Mouse (Mus musculus): ENCODE data around the gene Lrp2bp. TPM values are rescaled to one million over a fixed set of nuclear protein-coding genes. Genes with fewer than 3 reads are reported as not detected.
A peak's percentile ranks its signal among the peaks of the same experiment; 100 is the strongest.

Gene Lrp2bp
- polyA plus RNA-seq, 1 experiment from 2014 or later = 0.28 TPM

- WGBS = 72% methylated on average over 3 of the region's 3 CpGs
- no peak overlapping the region for H3K4me2 ChIP-seq (ENCODE audit: low read depth, low read length)
- H3K27me3 ChIP-seq (ENCODE audit: control insufficient read depth, insufficient read depth, low read length) = no peaks in the 10 kb centered on the region
- no peak overlapping the region for H3K27ac ChIP-seq (replicated peaks; ENCODE audit: low read depth, low read length)
- no peaks in the 10 kb centered on the region for H3K9me3 ChIP-seq (replicated peaks; ENCODE audit: control insufficient read depth, low read length)
- H3K4me3 ChIP-seq (ENCODE audit: low read depth, low read length) = no peak overlapping the region
- no peak for DNase-seq (ENCODE audit: low spot score)
- H3K36me3 ChIP-seq (replicated peaks; ENCODE audit: control insufficient read depth, insufficient read depth, low read depth, low read length) = no peaks in the 10 kb centered on the region
- no peak for ATAC-seq (replicated peaks; ENCODE audit: insufficient number of reproducible peaks, low FRiP score, low TSS enrichment, low read depth)
- H3K4me1 ChIP-seq (ENCODE audit: control insufficient read depth, insufficient read depth, low read length) = peaks cover 4% of the 10 kb centered on the region; the same call in 1 of the 2 replicates
- no peak overlapping the region for H3K9ac ChIP-seq (replicated peaks; ENCODE audit: low read length)
Observed at GRCm38 (mm10) chr8:46007050-46007672, 8.1 kb downstream of the Lrp2bp start.

GRCm38 (mm10) chr8:46010306-46010705, 11.2 kb downstream of the Lrp2bp start:
- Histone ChIP-seq H3K27me3 (ENCODE audit: control insufficient read depth, insufficient read depth, low read length) (no peaks in the 10 kb centered on the region), H3K4me1 (ENCODE audit: control insufficient read depth, insufficient read depth, low read length) (peaks cover 4% of the 10 kb centered on the region; the same call in 1 of the 2 replicates), H3K9ac (replicated peaks; ENCODE audit: low read length) (no peak overlapping the region), H3K4me2 (ENCODE audit: low read depth, low read length) (peak overlapping the region; percentile 30; the same call in 1 of the 2 replicates), H3K27ac (replicated peaks; ENCODE audit: low read depth, low read length) (no peak overlapping the region), H3K9me3 (replicated peaks; ENCODE audit: control insufficient read depth, low read length) (no peaks in the 10 kb centered on the region), H3K4me3 (ENCODE audit: low read depth, low read length) (no peak overlapping the region), H3K36me3 (replicated peaks; ENCODE audit: control insufficient read depth, insufficient read depth, low read depth, low read length) (no peaks in the 10 kb centered on the region)
- ATAC-seq (replicated peaks; ENCODE audit: insufficient number of reproducible peaks, low FRiP score, low TSS enrichment, low read depth) = no peak
- DNase-seq (ENCODE audit: low spot score) = no peak
- 51% methylated on average over 2 of the region's 2 CpGs for WGBS

- ATAC-seq (replicated peaks; ENCODE audit: insufficient number of reproducible peaks, low FRiP score, low TSS enrichment, low read depth) (no peak), DNase-seq (ENCODE audit: low spot score) (peak; percentile 66)
- H3K27ac ChIP-seq (replicated peaks; ENCODE audit: low read depth, low read length) = no peak overlapping the region
- no peaks in the 10 kb centered on the region for H3K27me3 ChIP-seq (ENCODE audit: control insufficient read depth, insufficient read depth, low read length)
- H3K4me2 ChIP-seq (ENCODE audit: low read depth, low read length) = peak overlapping the region; percentile 30; the same call in 1 of the 2 replicates
- WGBS = 12% methylated on average over 17 of the region's 17 CpGs
- H3K4me1 ChIP-seq (ENCODE audit: control insufficient read depth, insufficient read depth, low read length) = peaks cover 4% of the 10 kb centered on the region; the same call in 1 of the 2 replicates
- no peak overlapping the region for H3K4me3 ChIP-seq (ENCODE audit: low read depth, low read length)
- no peaks in the 10 kb centered on the region for H3K9me3 ChIP-seq (replicated peaks; ENCODE audit: control insufficient read depth, low read length)
- no peak overlapping the region for H3K9ac ChIP-seq (replicated peaks; ENCODE audit: low read length)
- H3K36me3 ChIP-seq (replicated peaks; ENCODE audit: control insufficient read depth, insufficient read depth, low read depth, low read length) = no peaks in the 10 kb centered on the region
Observed at GRCm38 (mm10) chr8:46010746-46011680, 11.9 kb downstream of the Lrp2bp start.

GRCm38 (mm10) chr8:46022203-46022602, 23.1 kb downstream of the Lrp2bp start:
- Histone ChIP-seq H3K4me3 (ENCODE audit: low read depth, low read length) (no peak overlapping the region), H3K4me1 (ENCODE audit: control insufficient read depth, insufficient read depth, low read length) (no peaks in the 10 kb centered on the region), H3K9me3 (replicated peaks; ENCODE audit: control insufficient read depth, low read length) (no peaks in the 10 kb centered on the region), H3K4me2 (ENCODE audit: low read depth, low read length) (no peak overlapping the region), H3K9ac (replicated peaks; ENCODE audit: low read length) (no peak overlapping the region), H3K27ac (replicated peaks; ENCODE audit: low read depth, low read length) (no peak overlapping the region), H3K27me3 (ENCODE audit: control insufficient read depth, insufficient read depth, low read length) (no peaks in the 10 kb centered on the region), H3K36me3 (replicated peaks; ENCODE audit: control insufficient read depth, insufficient read depth, low read depth, low read length) (no peaks in the 10 kb centered on the region)
- WGBS = 88% methylated on average over 9 of the region's 9 CpGs
- ATAC-seq (replicated peaks; ENCODE audit: insufficient number of reproducible peaks, low FRiP score, low TSS enrichment, low read depth) (no peak), DNase-seq (ENCODE audit: low spot score) (no peak)

GRCm38 (mm10) chr8:46022758-46023157, 23.7 kb downstream of the Lrp2bp start:
- 88% methylated on average over 9 of the region's 9 CpGs for whole genome bisulfite sequencing

GRCm38 (mm10) chr8:46024392-46024791, 25.3 kb downstream of the Lrp2bp start:
- no peaks in the 10 kb centered on the region for H3K4me1 ChIP-seq (ENCODE audit: control insufficient read depth, insufficient read depth, low read length)
- H3K27me3 ChIP-seq (ENCODE audit: control insufficient read depth, insufficient read depth, low read length) = no peaks in the 10 kb centered on the region
- no peak overlapping the region for H3K27ac ChIP-seq (replicated peaks; ENCODE audit: low read depth, low read length)
- no peak overlapping the region for H3K4me3 ChIP-seq (ENCODE audit: low read depth, low read length)
- ATAC-seq (replicated peaks; ENCODE audit: insufficient number of reproducible peaks, low FRiP score, low TSS enrichment, low read depth) = no peak
- H3K9me3 ChIP-seq (replicated peaks; ENCODE audit: control insufficient read depth, low read length) = no peaks in the 10 kb centered on the region
- H3K36me3 ChIP-seq (replicated peaks; ENCODE audit: control insufficient read depth, insufficient read depth, low read depth, low read length) = no peaks in the 10 kb centered on the region
- no peak for DNase-seq (ENCODE audit: low spot score)
- no peak overlapping the region for H3K4me2 ChIP-seq (ENCODE audit: low read depth, low read length)
- 54% methylated on average over 4 of the region's 4 CpGs for WGBS
- H3K9ac ChIP-seq (replicated peaks; ENCODE audit: low read length) = no peak overlapping the region

More at GRCm38 (mm10) chr8:46022758-46023157, 23.7 kb downstream of the Lrp2bp start:
- Histone ChIP-seq H3K27ac (replicated peaks; ENCODE audit: low read depth, low read length) (no peak overlapping the region), H3K27me3 (ENCODE audit: control insufficient read depth, insufficient read depth, low read length) (no peaks in the 10 kb centered on the region), H3K4me3 (ENCODE audit: low read depth, low read length) (no peak overlapping the region), H3K9ac (replicated peaks; ENCODE audit: low read length) (no peak overlapping the region), H3K36me3 (replicated peaks; ENCODE audit: control insufficient read depth, insufficient read depth, low read depth, low read length) (no peaks in the 10 kb centered on the region), H3K4me1 (ENCODE audit: control insufficient read depth, insufficient read depth, low read length) (no peaks in the 10 kb centered on the region), H3K9me3 (replicated peaks; ENCODE audit: control insufficient read depth, low read length) (no peaks in the 10 kb centered on the region), H3K4me2 (ENCODE audit: low read depth, low read length) (no peak overlapping the region)
- ATAC-seq (replicated peaks; ENCODE audit: insufficient number of reproducible peaks, low FRiP score, low TSS enrichment, low read depth) (no peak), DNase-seq (ENCODE audit: low spot score) (no peak)

GRCm38 (mm10) chr8:46036217-46036616, 37.1 kb downstream of the Lrp2bp start:
- Histone ChIP-seq H3K4me3 (ENCODE audit: low read depth, low read length) (no peak overlapping the region), H3K4me2 (ENCODE audit: low read depth, low read length) (no peak overlapping the region), H3K9ac (replicated peaks; ENCODE audit: low read length) (no peak overlapping the region), H3K36me3 (replicated peaks; ENCODE audit: control insufficient read depth, insufficient read depth, low read depth, low read length) (no peaks in the 10 kb centered on the region), H3K4me1 (ENCODE audit: control insufficient read depth, insufficient read depth, low read length) (no peaks in the 10 kb centered on the region), H3K27ac (replicated peaks; ENCODE audit: low read depth, low read length) (no peak overlapping the region), H3K27me3 (ENCODE audit: control insufficient read depth, insufficient read depth, low read length) (no peaks in the 10 kb centered on the region), H3K9me3 (replicated peaks; ENCODE audit: control insufficient read depth, low read length) (no peaks in the 10 kb centered on the region)
- WGBS = 70% methylated on average over 11 of the region's 11 CpGs
- DNase-seq (ENCODE audit: low spot score) = no peak
- no peak for ATAC-seq (replicated peaks; ENCODE audit: insufficient number of reproducible peaks, low FRiP score, low TSS enrichment, low read depth)

- Histone ChIP-seq H3K9ac (replicated peaks; ENCODE audit: low read length) (no peak overlapping the region), H3K27me3 (ENCODE audit: control insufficient read depth, insufficient read depth, low read length) (no peaks in the 10 kb centered on the region), H3K4me2 (ENCODE audit: low read depth, low read length) (no peak overlapping the region), H3K27ac (replicated peaks; ENCODE audit: low read depth, low read length) (no peak overlapping the region), H3K4me1 (ENCODE audit: control insufficient read depth, insufficient read depth, low read length) (no peaks in the 10 kb centered on the region), H3K36me3 (replicated peaks; ENCODE audit: control insufficient read depth, insufficient read depth, low read depth, low read length) (no peaks in the 10 kb centered on the region), H3K9me3 (replicated peaks; ENCODE audit: control insufficient read depth, low read length) (no peaks in the 10 kb centered on the region), H3K4me3 (ENCODE audit: low read depth, low read length) (no peak overlapping the region)
- 91% methylated on average over 1 of the region's 1 CpGs for WGBS
- no peak for ATAC-seq (replicated peaks; ENCODE audit: insufficient number of reproducible peaks, low FRiP score, low TSS enrichment, low read depth)
- no peak for DNase-seq (ENCODE audit: low spot score)
Observed at GRCm38 (mm10) chr8:46039666-46040065, 40.6 kb downstream of the Lrp2bp start.
